Mouse (Mus musculus) heart, embryonic 14.5 days (tissue): ENCODE measurements at regions not wholly inside any gene's neighbourhood (a gene's known extent, or its start where the extent isn't known, plus 50 kb on each side); places are given as distances from the start of the nearest gene placed in this dataset.

Experiments used
- ATAC-seq: fragments of 200-750 bp; cut with Nextera tagmentation; 2 replicates; pipeline ENCODE4 v1.8.0; 2017; ENCODE audit warnings: low read depth, moderate TSS enrichment; ENCODE audit not compliant: insufficient number of reproducible peaks, insufficient read depth, low FRiP score
- H3K27ac ChIP-seq, 2 experiments: fragments of 200-500 bp in 1 of 2; fragments of 300-500 bp in 1 of 2; sonication (generic) in 1 of 2; replicated peaks in 1 of 2; 2 replicates each; pipeline ENCODE4 v1.5.1; 2012 to 2014; ENCODE audit warnings: low read depth in 2 of 2, low read length in 2 of 2, control low read depth in 1 of 2, mild to moderate bottlenecking in 1 of 2, mixed read lengths in 1 of 2; ENCODE audit not compliant: control insufficient read depth in 1 of 2, insufficient read depth in 1 of 2
- H3K27me3 ChIP-seq: fragments of 300-500 bp; sonication (generic); 2 replicates; pipeline ENCODE4 v1.6.1; 2014; ENCODE audit warnings: mild to moderate bottlenecking, low read length, control low read depth; ENCODE audit not compliant: control insufficient read depth, insufficient read depth
- H3K36me3 ChIP-seq: fragments of 300-500 bp; sonication (generic); 2 replicates; pipeline ENCODE4 v1.6.1; 2014; ENCODE audit warnings: mild to moderate bottlenecking, control low read depth, low read length, mixed read lengths; ENCODE audit not compliant: control insufficient read depth, insufficient read depth
- H3K4me1 ChIP-seq, 2 experiments: fragments of 200-500 bp in 1 of 2; fragments of 300-500 bp in 1 of 2; sonication (generic) in 1 of 2; 2 replicates each; pipeline ENCODE4 v1.6.1; 2012 to 2014; ENCODE audit warnings: low read length in 2 of 2, control low read depth in 1 of 2, mixed read lengths in 1 of 2; ENCODE audit not compliant: control insufficient read depth in 2 of 2, insufficient read depth in 2 of 2
- H3K4me2 ChIP-seq: fragments of 300-500 bp; sonication (generic); 2 replicates; pipeline ENCODE4 v1.6.1; 2014; ENCODE audit warnings: mild to moderate bottlenecking, low read length
- H3K4me3 ChIP-seq, 2 experiments: fragments of 200-500 bp in 1 of 2; fragments of 300-500 bp in 1 of 2; sonication (generic) in 1 of 2; 2 replicates each; pipeline ENCODE4 v1.5.1; 2012 to 2014; ENCODE audit warnings: low read length in 2 of 2, mild to moderate bottlenecking in 2 of 2, control low read depth in 1 of 2, low read depth in 1 of 2, moderate library complexity in 1 of 2; ENCODE audit not compliant: control insufficient read depth in 1 of 2, insufficient read depth in 1 of 2
- H3K9ac ChIP-seq: fragments of 300-500 bp; sonication (generic); 2 replicates; pipeline ENCODE4 v1.6.1; 2014; ENCODE audit warnings: mild to moderate bottlenecking, low read length
- H3K9me3 ChIP-seq: fragments of 300-500 bp; sonication (generic); 2 replicates; pipeline ENCODE4 v1.6.1; 2016; ENCODE audit warnings: low read length, control low read depth; ENCODE audit not compliant: control insufficient read depth
- WGBS: fragments of 180-500 bp; shearing (Covaris S2); extraction: QIAGEN DNeasy Blood & Tissue Kit; methylation state at CpG from one replicate; pipeline ENCODE4 v1.1.7; 2014; 5-methylcytosine and 5-hydroxymethylcytosine counted together

GRCm38 (mm10) chr11:9932360-9933265, 740.9 kb downstream of the Abca13 start:
- no peak overlapping the region for H3K9ac ChIP-seq
- no peak overlapping the region for H3K27ac ChIP-seq
- no peak for ATAC-seq
- H3K36me3 ChIP-seq, result no peaks in the 10 kb centered on the region
- H3K4me3 ChIP-seq, result no peak overlapping the region
- no peaks in the 10 kb centered on the region for H3K4me1 ChIP-seq
- no peak overlapping the region for H3K4me2 ChIP-seq
- H3K9me3 ChIP-seq, result no peaks in the 10 kb centered on the region
- 58% methylated on average over 5 of the region's 5 CpGs for WGBS
- no peaks in the 10 kb centered on the region for H3K27me3 ChIP-seq

GRCm38 (mm10) chr11:9962696-9963202, 771.0 kb downstream of the Abca13 start:
- H3K9ac ChIP-seq, result no peak overlapping the region
- H3K9me3 ChIP-seq, result no peaks in the 10 kb centered on the region
- H3K4me1 ChIP-seq, result no peaks in the 10 kb centered on the region
- no peak overlapping the region for H3K27ac ChIP-seq
- H3K36me3 ChIP-seq, result no peaks in the 10 kb centered on the region
- no peak overlapping the region for H3K4me2 ChIP-seq
- no peaks in the 10 kb centered on the region for H3K27me3 ChIP-seq
- no peak overlapping the region for H3K4me3 ChIP-seq
- ATAC-seq, result no peak

- Histone ChIP-seq H3K4me2 (no peak overlapping the region), H3K36me3 (no peaks in the 10 kb centered on the region), H3K27me3 (no peaks in the 10 kb centered on the region), H3K27ac (no peak overlapping the region), H3K4me1 (no peaks in the 10 kb centered on the region), H3K9me3 (no peaks in the 10 kb centered on the region), H3K4me3 (no peak overlapping the region), H3K9ac (no peak overlapping the region)
- ATAC-seq, result no peak
Observed at GRCm38 (mm10) chr11:9982974-9983373, 791.2 kb downstream of the Abca13 start.

GRCm38 (mm10) chr11:9994601-9995166, 802.9 kb downstream of the Abca13 start:
- Histone ChIP-seq H3K4me3 (no peak overlapping the region), H3K36me3 (no peaks in the 10 kb centered on the region), H3K27me3 (no peaks in the 10 kb centered on the region), H3K9ac (no peak overlapping the region), H3K4me1 (peaks cover 2 to 17% of the 10 kb centered on the region in 2 experiments; a peak in 3 of 4 replicates), H3K9me3 (no peaks in the 10 kb centered on the region), H3K4me2 (no peak overlapping the region), H3K27ac (no peak overlapping the region)
- ATAC-seq, result no peak
- 45% methylated on average over 5 of the region's 5 CpGs for WGBS

GRCm38 (mm10) chr11:9995356-9995755, 803.6 kb downstream of the Abca13 start:
- Histone ChIP-seq H3K36me3 (no peaks in the 10 kb centered on the region), H3K4me1 (peaks cover 2 to 17% of the 10 kb centered on the region in 2 experiments; a peak in 3 of 4 replicates), H3K27me3 (no peaks in the 10 kb centered on the region), H3K4me3 (no peak overlapping the region), H3K9ac (no peak overlapping the region), H3K4me2 (no peak overlapping the region), H3K27ac (no peak overlapping the region), H3K9me3 (no peaks in the 10 kb centered on the region)
- ATAC-seq, result no peak

GRCm38 (mm10) chr11:9997532-9998138, 805.9 kb downstream of the Abca13 start:
- Histone ChIP-seq H3K4me3 (no peak overlapping the region), H3K4me2 (no peak overlapping the region), H3K9me3 (no peaks in the 10 kb centered on the region), H3K27ac (no peak overlapping the region), H3K9ac (no peak overlapping the region), H3K27me3 (no peaks in the 10 kb centered on the region), H3K4me1 (peaks cover 2 to 17% of the 10 kb centered on the region in 2 experiments; a peak in 3 of 4 replicates), H3K36me3 (no peaks in the 10 kb centered on the region)
- 41% methylated on average over 5 of the region's 5 CpGs for WGBS
- no peak for ATAC-seq

- Histone ChIP-seq H3K4me2 (no peak overlapping the region), H3K9me3 (no peaks in the 10 kb centered on the region), H3K9ac (no peak overlapping the region), H3K4me3 (no peak overlapping the region), H3K27ac (peak overlapping the region in 1 of 2 experiments; percentile 50; a peak in 2 of 4 replicates), H3K36me3 (no peaks in the 10 kb centered on the region), H3K4me1 (peaks cover 2 to 10% of the 10 kb centered on the region in 2 experiments; a peak in 2 of 4 replicates), H3K27me3 (no peaks in the 10 kb centered on the region)
- ATAC-seq, result 0 out of 2 replicates have a peak, but pooled peaks have one; percentile 31
- 21% methylated on average over 2 of the region's 2 CpGs for WGBS
Observed at GRCm38 (mm10) chr11:10002170-10002569, 810.4 kb downstream of the Abca13 start.
